Mouse (Mus musculus): Measurements from ENCODE around the gene Sigmar1.
"Not testable (repeated sequence)": the region's sequence is repeated elsewhere in the genome, so short reads cannot be mapped to it uniquely, and the experiment has no call there.

The Sigmar1 gene

GRCm38 (mm10) chr4:41711705-41712375 lies 44.1 kb downstream of the Sigmar1 start:
- no peak for DNase-seq (ENCODE audit: low spot score in 2 of 2)

- no peak for DNase-seq (ENCODE audit: low spot score in 2 of 2)
Observed at GRCm38 (mm10) chr4:41710229-41710628, 45.7 kb downstream of the Sigmar1 start.

- DNase-seq (ENCODE audit: low spot score in 2 of 2): no peak
Observed at GRCm38 (mm10) chr4:41708192-41708745, 47.7 kb downstream of the Sigmar1 start.

GRCm38 (mm10) chr4:41707011-41707535 lies 48.9 kb downstream of the Sigmar1 start:
- DNase-seq (ENCODE audit: low spot score in 2 of 2): peak in 1 of 2 experiments; percentile 51

- DNase-seq (ENCODE audit: low spot score in 2 of 2): no peak
Observed at GRCm38 (mm10) chr4:41705922-41706754, 49.8 kb downstream of the Sigmar1 start.

GRCm38 (mm10) chr4:41704651-41705050 lies 51.3 kb downstream of the Sigmar1 start:
- no peak for DNase-seq (ENCODE audit: low spot score in 2 of 2)

- not testable (repeated sequence) for DNase-seq (ENCODE audit: low spot score in 2 of 2)
Observed at GRCm38 (mm10) chr4:41702226-41702625, 53.7 kb downstream of the Sigmar1 start.

GRCm38 (mm10) chr4:41700224-41700623 lies 55.7 kb downstream of the Sigmar1 start:
- DNase-seq (ENCODE audit: low spot score in 2 of 2): not testable (repeated sequence)

GRCm38 (mm10) chr4:41699783-41700182 lies 56.2 kb downstream of the Sigmar1 start, which contains the start of gene Il11ra1:
Il11ra1 (plus strand) TSS chr4:41699989.
- not testable (repeated sequence) for DNase-seq (ENCODE audit: low spot score in 2 of 2)

GRCm38 (mm10) chr4:41698421-41699016 lies 57.4 kb downstream of the Sigmar1 start:
- DNase-seq (ENCODE audit: low spot score in 2 of 2): not testable (repeated sequence)

GRCm38 (mm10) chr4:41696930-41697841 lies 58.8 kb downstream of the Sigmar1 start, which contains the start of gene Cntfr:
Cntfr (minus strand) TSS chr4:41697089.
- peak; percentile 67 to 88 for DNase-seq (ENCODE audit: low spot score in 2 of 2)

GRCm38 (mm10) chr4:41696452-41696851 lies 59.5 kb downstream of the Sigmar1 start:
- not testable (repeated sequence) for DNase-seq (ENCODE audit: low spot score in 2 of 2)

GRCm38 (mm10) chr4:41695800-41696199 lies 60.2 kb downstream of the Sigmar1 start:
- DNase-seq (ENCODE audit: low spot score in 2 of 2): not testable (repeated sequence)

- DNase-seq (ENCODE audit: low spot score in 2 of 2): not testable (repeated sequence)
Observed at GRCm38 (mm10) chr4:41693511-41693910, 62.4 kb downstream of the Sigmar1 start.

GRCm38 (mm10) chr4:41690014-41690413 lies 65.9 kb downstream of the Sigmar1 start:
- not testable (repeated sequence) for DNase-seq (ENCODE audit: low spot score in 2 of 2)

GRCm38 (mm10) chr4:41688562-41688961 lies 67.4 kb downstream of the Sigmar1 start:
- not testable (repeated sequence) for DNase-seq (ENCODE audit: low spot score in 2 of 2)
